Mouse (Mus musculus) C2C12 (cell line): ENCODE data around the gene Tdrd5.

Experiments
- CEBPB ChIP-seq: IDR thresholded peaks from one replicate; pipeline ENCODE4 v1.6.1; 2011; ENCODE audit warnings: low read depth, mild to moderate bottlenecking, control low read depth, moderate library complexity
- CTCF ChIP-seq: IDR thresholded peaks from one replicate; pipeline ENCODE4 v1.5.1; 2011; ENCODE audit not compliant: control insufficient read depth, insufficient read depth, insufficient read length
- MAX ChIP-seq: IDR thresholded peaks from one replicate; pipeline ENCODE4 v1.6.1; 2011; ENCODE audit warnings: mild to moderate bottlenecking, control low read depth
- MYOD1 ChIP-seq: IDR thresholded peaks from one replicate; pipeline ENCODE4 v1.6.1; 2011; ENCODE audit warnings: low read depth; ENCODE audit not compliant: control insufficient read depth, insufficient read length
- MYOG ChIP-seq: IDR thresholded peaks from one replicate; pipeline ENCODE4 v1.6.1; 2011; ENCODE audit not compliant: control insufficient read depth, insufficient read length; ENCODE audit errors: extremely low read depth

- TF ChIP-seq MAX (no peak), MYOD1 (no peak), MYOG (no peak), CTCF (peak; percentile 56), CEBPB (no peak)
Measured at GRCm38 (mm10) chr1:156263352-156263751, 40.1 kb downstream of the Tdrd5 start.
